Mouse (Mus musculus): Measurements from ENCODE around the gene Phyh. TPM values are rescaled to one million over a fixed set of nuclear protein-coding genes. Genes with fewer than 3 reads are reported as not detected.

Gene Phyh
- polyA plus RNA-seq, 1 experiment from 2014 or later: 38.2 TPM

- DNase-seq (ENCODE audit: low spot score) (peak; percentile 23), ATAC-seq (ENCODE audit: low read depth) (no peak)
- H3K9ac ChIP-seq (ENCODE audit: low read depth, low read length): peak overlapping the region; percentile 99
- H3K9me3 ChIP-seq (ENCODE audit: control insufficient read depth, low read length): no peaks in the 10 kb centered on the region
- peak overlapping the region; percentile 73 for H3K4me2 ChIP-seq (ENCODE audit: low read depth, low read length)
- peak overlapping the region; percentile 91 for H3K4me3 ChIP-seq (ENCODE audit: low read depth, low read length)
- peaks cover 32% of the 10 kb centered on the region for H3K36me3 ChIP-seq (ENCODE audit: control insufficient read depth, insufficient read depth, low read length)
- 1% methylated on average over 18 of the region's 18 CpGs for WGBS
- H3K27ac ChIP-seq (replicated peaks; ENCODE audit: low read depth, low read length): peak overlapping the region; percentile 100
- no peaks in the 10 kb centered on the region for H3K27me3 ChIP-seq (replicated peaks; ENCODE audit: control insufficient read depth, insufficient read depth, low read length)
- H3K4me1 ChIP-seq (ENCODE audit: control insufficient read depth, insufficient read depth, low read length): peaks cover 14% of the 10 kb centered on the region
These were observed 35.7 kb upstream of the Phyh start for GRCm38 (mm10) chr2:4883009-4883704.

- Histone ChIP-seq H3K4me2 (ENCODE audit: low read depth, low read length) (no peak overlapping the region), H3K27ac (replicated peaks; ENCODE audit: low read depth, low read length) (no peak overlapping the region), H3K27me3 (replicated peaks; ENCODE audit: control insufficient read depth, insufficient read depth, low read length) (no peaks in the 10 kb centered on the region), H3K9me3 (ENCODE audit: control insufficient read depth, low read length) (no peaks in the 10 kb centered on the region), H3K36me3 (ENCODE audit: control insufficient read depth, insufficient read depth, low read length) (peaks cover 69% of the 10 kb centered on the region), H3K4me3 (ENCODE audit: low read depth, low read length) (no peak overlapping the region), H3K9ac (ENCODE audit: low read depth, low read length) (no peak overlapping the region), H3K4me1 (ENCODE audit: control insufficient read depth, insufficient read depth, low read length) (peaks cover 7% of the 10 kb centered on the region; the same call in 1 of the 2 replicates)
- WGBS: 90% methylated on average over 6 of the region's 6 CpGs
- ATAC-seq (ENCODE audit: low read depth): no peak
- DNase-seq (ENCODE audit: low spot score): no peak
These were observed 31.9 kb upstream of the Phyh start for GRCm38 (mm10) chr2:4886896-4887295.

GRCm38 (mm10) chr2:4895598-4895997 is 23.2 kb upstream of the Phyh start:
- ATAC-seq (ENCODE audit: low read depth): no peak

GRCm38 (mm10) chr2:4896970-4897369 is 21.8 kb upstream of the Phyh start:
- H3K9me3 ChIP-seq (ENCODE audit: control insufficient read depth, low read length): no peaks in the 10 kb centered on the region
- no peak overlapping the region for H3K9ac ChIP-seq (ENCODE audit: low read depth, low read length)
- DNase-seq (ENCODE audit: low spot score) (no peak), ATAC-seq (ENCODE audit: low read depth) (no peak)
- WGBS: 94% methylated on average over 4 of the region's 4 CpGs
- H3K4me2 ChIP-seq (ENCODE audit: low read depth, low read length): no peak overlapping the region
- no peak overlapping the region for H3K27ac ChIP-seq (replicated peaks; ENCODE audit: low read depth, low read length)
- H3K27me3 ChIP-seq (replicated peaks; ENCODE audit: control insufficient read depth, insufficient read depth, low read length): no peaks in the 10 kb centered on the region
- peaks cover 84% of the 10 kb centered on the region for H3K36me3 ChIP-seq (ENCODE audit: control insufficient read depth, insufficient read depth, low read length)
- no peak overlapping the region for H3K4me3 ChIP-seq (ENCODE audit: low read depth, low read length)
- no peaks in the 10 kb centered on the region for H3K4me1 ChIP-seq (ENCODE audit: control insufficient read depth, insufficient read depth, low read length)

More at GRCm38 (mm10) chr2:4895598-4895997, 23.2 kb upstream of the Phyh start:
- no peaks in the 10 kb centered on the region for H3K9me3 ChIP-seq (ENCODE audit: control insufficient read depth, low read length)
- no peaks in the 10 kb centered on the region for H3K4me1 ChIP-seq (ENCODE audit: control insufficient read depth, insufficient read depth, low read length)
- 78% methylated on average over 2 of the region's 2 CpGs for WGBS
- H3K36me3 ChIP-seq (ENCODE audit: control insufficient read depth, insufficient read depth, low read length): peaks cover 84% of the 10 kb centered on the region
- DNase-seq (ENCODE audit: low spot score): no peak
- no peaks in the 10 kb centered on the region for H3K27me3 ChIP-seq (replicated peaks; ENCODE audit: control insufficient read depth, insufficient read depth, low read length)
- H3K4me3 ChIP-seq (ENCODE audit: low read depth, low read length): no peak overlapping the region
- H3K27ac ChIP-seq (replicated peaks; ENCODE audit: low read depth, low read length): no peak overlapping the region
- H3K9ac ChIP-seq (ENCODE audit: low read depth, low read length): no peak overlapping the region
- no peak overlapping the region for H3K4me2 ChIP-seq (ENCODE audit: low read depth, low read length)

- no peak overlapping the region for H3K4me3 ChIP-seq (ENCODE audit: low read depth, low read length)
- 91% methylated on average over 6 of the region's 6 CpGs for WGBS
- no peak for DNase-seq (ENCODE audit: low spot score)
- no peak for ATAC-seq (ENCODE audit: low read depth)
- H3K27me3 ChIP-seq (replicated peaks; ENCODE audit: control insufficient read depth, insufficient read depth, low read length): no peaks in the 10 kb centered on the region
- H3K9me3 ChIP-seq (ENCODE audit: control insufficient read depth, low read length): no peaks in the 10 kb centered on the region
- H3K27ac ChIP-seq (replicated peaks; ENCODE audit: low read depth, low read length): no peak overlapping the region
- H3K36me3 ChIP-seq (ENCODE audit: control insufficient read depth, insufficient read depth, low read length): peaks cover 80% of the 10 kb centered on the region
- no peak overlapping the region for H3K9ac ChIP-seq (ENCODE audit: low read depth, low read length)
- no peak overlapping the region for H3K4me2 ChIP-seq (ENCODE audit: low read depth, low read length)
- H3K4me1 ChIP-seq (ENCODE audit: control insufficient read depth, insufficient read depth, low read length): no peaks in the 10 kb centered on the region
These were observed 18.2 kb upstream of the Phyh start for GRCm38 (mm10) chr2:4900624-4901023.

GRCm38 (mm10) chr2:4902346-4902745 is 16.5 kb upstream of the Phyh start:
- ATAC-seq (ENCODE audit: low read depth): no peak
- WGBS: 93% methylated on average over 5 of the region's 5 CpGs
- no peaks in the 10 kb centered on the region for H3K27me3 ChIP-seq (replicated peaks; ENCODE audit: control insufficient read depth, insufficient read depth, low read length)
- H3K4me1 ChIP-seq (ENCODE audit: control insufficient read depth, insufficient read depth, low read length): no peaks in the 10 kb centered on the region
- no peak overlapping the region for H3K9ac ChIP-seq (ENCODE audit: low read depth, low read length)
- no peak overlapping the region for H3K4me3 ChIP-seq (ENCODE audit: low read depth, low read length)
- H3K36me3 ChIP-seq (ENCODE audit: control insufficient read depth, insufficient read depth, low read length): peaks cover 80% of the 10 kb centered on the region
- DNase-seq (ENCODE audit: low spot score): no peak
- no peaks in the 10 kb centered on the region for H3K9me3 ChIP-seq (ENCODE audit: control insufficient read depth, low read length)
- no peak overlapping the region for H3K27ac ChIP-seq (replicated peaks; ENCODE audit: low read depth, low read length)
- no peak overlapping the region for H3K4me2 ChIP-seq (ENCODE audit: low read depth, low read length)

- no peak overlapping the region for H3K4me3 ChIP-seq (ENCODE audit: low read depth, low read length)
- ATAC-seq (ENCODE audit: low read depth) (no peak), DNase-seq (ENCODE audit: low spot score) (no peak)
- H3K36me3 ChIP-seq (ENCODE audit: control insufficient read depth, insufficient read depth, low read length): peaks cover 51% of the 10 kb centered on the region
- H3K27me3 ChIP-seq (replicated peaks; ENCODE audit: control insufficient read depth, insufficient read depth, low read length): no peaks in the 10 kb centered on the region
- no peak overlapping the region for H3K9ac ChIP-seq (ENCODE audit: low read depth, low read length)
- WGBS: 92% methylated on average over 6 of the region's 6 CpGs
- 0 out of 2 replicates have a peak, but pooled peaks cover under 1% of the 10 kb centered on the region for H3K9me3 ChIP-seq (ENCODE audit: control insufficient read depth, low read length)
- H3K27ac ChIP-seq (replicated peaks; ENCODE audit: low read depth, low read length): no peak overlapping the region
- H3K4me1 ChIP-seq (ENCODE audit: control insufficient read depth, insufficient read depth, low read length): no peaks in the 10 kb centered on the region
- H3K4me2 ChIP-seq (ENCODE audit: low read depth, low read length): no peak overlapping the region
These were observed 11.7 kb upstream of the Phyh start for GRCm38 (mm10) chr2:4907120-4907519.

GRCm38 (mm10) chr2:4907916-4908315 is 10.9 kb upstream of the Phyh start:
- Histone ChIP-seq H3K9me3 (ENCODE audit: control insufficient read depth, low read length) (peaks cover 6% of the 10 kb centered on the region; the same call in 1 of the 2 replicates), H3K36me3 (ENCODE audit: control insufficient read depth, insufficient read depth, low read length) (peaks cover 47% of the 10 kb centered on the region), H3K9ac (ENCODE audit: low read depth, low read length) (no peak overlapping the region), H3K27ac (replicated peaks; ENCODE audit: low read depth, low read length) (no peak overlapping the region), H3K4me3 (ENCODE audit: low read depth, low read length) (no peak overlapping the region), H3K4me2 (ENCODE audit: low read depth, low read length) (no peak overlapping the region), H3K4me1 (ENCODE audit: control insufficient read depth, insufficient read depth, low read length) (no peaks in the 10 kb centered on the region), H3K27me3 (replicated peaks; ENCODE audit: control insufficient read depth, insufficient read depth, low read length) (no peaks in the 10 kb centered on the region)
- DNase-seq (ENCODE audit: low spot score): no peak
- no peak for ATAC-seq (ENCODE audit: low read depth)
- 85% methylated on average over 7 of the region's 7 CpGs for WGBS

GRCm38 (mm10) chr2:4908771-4909315 is 10.0 kb upstream of the Phyh start:
- H3K9me3 ChIP-seq (ENCODE audit: control insufficient read depth, low read length): peaks cover 6% of the 10 kb centered on the region; the same call in 1 of the 2 replicates
- H3K36me3 ChIP-seq (ENCODE audit: control insufficient read depth, insufficient read depth, low read length): peaks cover 47% of the 10 kb centered on the region
- DNase-seq (ENCODE audit: low spot score) (no peak), ATAC-seq (ENCODE audit: low read depth) (no peak)
- no peak overlapping the region for H3K4me2 ChIP-seq (ENCODE audit: low read depth, low read length)
- 87% methylated on average over 3 of the region's 3 CpGs for WGBS
- H3K4me1 ChIP-seq (ENCODE audit: control insufficient read depth, insufficient read depth, low read length): no peaks in the 10 kb centered on the region
- H3K27ac ChIP-seq (replicated peaks; ENCODE audit: low read depth, low read length): no peak overlapping the region
- no peak overlapping the region for H3K9ac ChIP-seq (ENCODE audit: low read depth, low read length)
- H3K4me3 ChIP-seq (ENCODE audit: low read depth, low read length): no peak overlapping the region
- no peaks in the 10 kb centered on the region for H3K27me3 ChIP-seq (replicated peaks; ENCODE audit: control insufficient read depth, insufficient read depth, low read length)

Data from embryonic facial prominence, embryonic 14.5 days (tissue).